Mouse (Mus musculus) cerebellum, adult 2 months (tissue): ENCODE measurements around the gene Olfr771.

ENCODE experiments used
- CTCF ChIP-seq: fragments of 200-500 bp; IDR thresholded peaks from 2 replicates; pipeline ENCODE4 v1.5.1; 2011; ENCODE audit warnings: low read depth, mild to moderate bottlenecking, control low read depth, low read length, moderate library complexity, borderline replicate concordance; ENCODE audit not compliant: insufficient read depth
- POLR2A ChIP-seq: fragments of 200-500 bp; IDR thresholded peaks from 2 replicates; pipeline ENCODE4 v1.6.1; 2011; ENCODE audit warnings: low read length, control low read depth, borderline replicate concordance; ENCODE audit not compliant: insufficient read depth

DNA sequence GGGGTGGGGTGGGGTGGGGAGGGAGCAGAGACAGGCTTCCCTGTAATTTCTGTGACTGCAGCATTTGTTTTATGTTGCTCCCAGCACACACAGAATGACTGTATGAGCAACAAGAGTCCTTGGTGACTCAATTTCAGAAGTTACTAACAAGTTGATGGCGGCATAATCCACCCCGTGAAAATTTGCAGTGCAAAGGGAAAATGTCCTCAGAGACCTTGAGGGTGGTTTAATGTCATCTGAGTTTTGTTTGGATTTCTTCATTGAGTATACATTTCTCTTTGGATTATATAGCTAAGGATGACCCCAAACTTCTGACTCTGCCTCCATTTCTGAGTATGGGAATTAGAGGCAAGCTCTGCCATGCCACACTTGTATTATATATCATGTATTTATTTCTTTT lies 46.8 kb downstream of the Olfr771 start, which contains the start of gene Olfr769:
- no peak for TF ChIP-seq CTCF
- TF ChIP-seq POLR2A: no peak
